Mouse (Mus musculus) T-cell, adult 66 days (primary cell): Measurements from ENCODE around the gene Olfr461. TPM values are rescaled to one million over a fixed set of nuclear protein-coding genes. Genes with fewer than 3 reads are reported as not detected.

Source experiments
- total RNA-seq, 2 experiments: library from RNA; stranded (reverse); gene quantifications; 3 replicates in 1 of 2; 4 replicates in 1 of 2; pipeline ENCODE4 v1.2.4; 2023

Gene Olfr461
- total RNA-seq, result not detected

DNA sequence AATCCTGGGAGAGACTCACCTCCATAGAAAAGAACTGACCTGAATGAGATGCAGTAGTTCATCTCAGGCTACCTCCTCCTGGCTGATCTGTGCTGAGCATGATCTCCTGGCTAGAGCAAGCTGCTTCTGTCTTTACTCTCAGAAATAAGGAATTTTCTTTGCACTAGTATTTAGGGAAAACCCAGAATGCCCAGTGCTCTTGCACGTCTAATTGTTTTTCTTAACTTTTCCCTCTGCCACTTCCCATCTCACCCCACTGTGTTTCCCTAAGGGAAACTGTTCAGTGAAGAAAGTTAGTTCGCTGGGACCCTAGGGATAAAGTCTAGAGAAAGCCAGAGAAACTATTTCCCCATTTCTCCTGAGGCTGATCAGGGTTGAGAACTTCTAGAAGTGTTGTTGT is at the start of gene Olfr461:
Olfr461 (minus strand) TSS at position 101 of the 400 bp plus-strand sequence.

DNA sequence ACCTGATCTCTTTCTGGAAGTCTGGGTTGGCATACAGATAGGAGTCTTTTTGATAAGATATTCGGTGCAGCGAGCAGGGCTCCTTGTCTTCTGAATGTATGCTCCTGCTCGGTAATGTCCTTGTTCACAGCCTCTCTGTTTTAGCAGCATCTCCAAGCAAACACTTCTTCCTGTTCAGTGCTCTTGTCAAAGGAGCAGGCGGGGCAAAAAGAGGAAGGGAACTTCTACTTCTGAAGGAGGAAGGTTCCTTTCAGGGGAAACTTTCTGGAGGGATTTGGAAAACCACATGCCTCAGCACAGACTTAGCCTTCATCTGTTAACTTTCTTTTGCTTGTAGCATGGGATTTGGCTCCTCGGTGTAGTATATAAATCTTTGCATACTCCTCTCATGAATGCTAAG is 30.8 kb upstream of the Olfr461 start, which contains the start of gene Clec5a:
Clec5a (minus strand) TSS at position 177 of the 400 bp plus-strand sequence.

DNA sequence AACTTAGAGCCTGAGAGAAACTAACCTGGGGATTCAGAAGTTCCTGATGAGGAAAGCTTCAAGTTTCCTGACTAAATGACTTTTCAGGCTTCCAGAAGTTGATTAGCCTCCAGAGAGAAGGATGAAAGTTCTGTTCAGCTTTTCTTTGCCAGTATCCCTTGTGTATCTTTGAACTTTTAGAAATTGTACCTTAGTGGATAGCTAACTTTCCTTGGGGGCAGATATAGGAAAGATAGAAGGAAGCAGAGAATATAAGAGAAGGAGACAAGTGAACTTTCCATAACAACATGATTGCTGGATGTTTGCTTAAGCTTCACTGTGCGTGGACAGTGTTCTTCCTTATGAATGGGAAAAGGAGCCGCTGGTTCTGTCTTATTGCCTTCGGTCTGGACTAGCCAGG is 14.3 kb upstream of the Olfr461 start, which contains the start of gene Olfr460:
Olfr460 (plus strand) TSS at position 301 of the 400 bp plus-strand sequence.

DNA sequence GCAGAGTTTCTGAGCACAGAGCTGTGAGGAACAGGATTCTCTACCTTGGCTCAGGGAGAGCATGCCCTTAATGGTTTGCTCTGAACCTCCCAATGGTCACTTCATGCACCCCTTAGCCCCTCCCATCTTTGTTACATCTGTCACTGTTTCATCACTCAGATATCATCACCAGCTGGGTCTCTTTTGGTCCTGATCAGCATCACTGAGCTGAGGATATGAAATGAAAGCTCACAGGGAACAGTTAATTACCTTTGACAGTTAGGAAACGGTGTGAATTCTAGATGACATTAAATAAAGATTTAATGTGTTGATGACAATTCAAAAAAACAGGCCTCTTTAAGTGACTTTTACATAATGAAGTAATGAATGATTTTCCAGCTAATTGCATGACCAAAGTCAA is 35.4 kb downstream of the Olfr461 start, which contains the start of gene Prss37:
Prss37 (minus strand) TSS at position 101 of the 400 bp plus-strand sequence.

DNA sequence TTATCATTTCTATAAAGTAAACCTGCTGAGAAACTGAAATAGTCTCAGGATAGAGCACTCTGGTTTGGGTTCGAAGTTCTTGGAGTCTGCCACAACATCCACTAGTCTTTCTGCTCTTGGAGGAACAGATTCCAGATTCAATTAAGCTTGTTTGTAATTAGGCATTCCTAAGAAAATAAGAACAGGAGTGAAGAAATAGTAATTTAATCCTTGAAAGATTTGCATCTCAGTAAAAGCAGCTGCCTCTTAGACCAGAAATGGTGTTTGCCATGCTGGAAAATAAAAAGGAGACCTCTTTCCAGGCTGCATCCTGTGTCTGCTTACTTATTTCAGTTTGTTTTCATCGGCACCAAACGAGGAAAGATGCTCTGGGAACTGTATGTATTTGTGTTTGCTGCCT is 61.6 kb downstream of the Olfr461 start, which contains the start of gene Tas2r108:
Tas2r108 (plus strand) TSS at position 301 of the 400 bp plus-strand sequence.

Other genes with a start within 250 kb of the Olfr461 start
- gene Agk, start 229.9 kb downstream of the Olfr461 start, total RNA-seq, result 10 to 100 TPM; 50.2 to 50.8 TPM
- 10 to 100 TPM; 20.5 to 21.9 TPM for gene E330009J07Rik, start 118.9 kb downstream of the Olfr461 start, total RNA-seq
- not detected for gene Wee2, start 116.0 kb downstream of the Olfr461 start, total RNA-seq
- 10 to 100 TPM; 63.7 to 65.6 TPM for gene Ssbp1, start 83.7 kb downstream of the Olfr461 start, total RNA-seq
- under 1 TPM in 1 of 2 experiments, not detected in 1; 0.53 TPM for gene Tas2r137, start 63.8 kb downstream of the Olfr461 start, total RNA-seq
- not detected for gene Tas2r108, start 61.5 kb downstream of the Olfr461 start, total RNA-seq
- gene Prss37, start 35.5 kb downstream of the Olfr461 start, total RNA-seq, result not detected
- not detected for gene Olfr460, start 14.4 kb upstream of the Olfr461 start, total RNA-seq
- gene Clec5a, start 30.8 kb upstream of the Olfr461 start, total RNA-seq, result not detected
- gene Tas2r138, start 58.3 kb upstream of the Olfr461 start, total RNA-seq, result not detected
- gene Mgam, start 73.8 kb upstream of the Olfr461 start, total RNA-seq, result not detected